Mouse (Mus musculus): ENCODE data around the gene Mob4.

DNA sequence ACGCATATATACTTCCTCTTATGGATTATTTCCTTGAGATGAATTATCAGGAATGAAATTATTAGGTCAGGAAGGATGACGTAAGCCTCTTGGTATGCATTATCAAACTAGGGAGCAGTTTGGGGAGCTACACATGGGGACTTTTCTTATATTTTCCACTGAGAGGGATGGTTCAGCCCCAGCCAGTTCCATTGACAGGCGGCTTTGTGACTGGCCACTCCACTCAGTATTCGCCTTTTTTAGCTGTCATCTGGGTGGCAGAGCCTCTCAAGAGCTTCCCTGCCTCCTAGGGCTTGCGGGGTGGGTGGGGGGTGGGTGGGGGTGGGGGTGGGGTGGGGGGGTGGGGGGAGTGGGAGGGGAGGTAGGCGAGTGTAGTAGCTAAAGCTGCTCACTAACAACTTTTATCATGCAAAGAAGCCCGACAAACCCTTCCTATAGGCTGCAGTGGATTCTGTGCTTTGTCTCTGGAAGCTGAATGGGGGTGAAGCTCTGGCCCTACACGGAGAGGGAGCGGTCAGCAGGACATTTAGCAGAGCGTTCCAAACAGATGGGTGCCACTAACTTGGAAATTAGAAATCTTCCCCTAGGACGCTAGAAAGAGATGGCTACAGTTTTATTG is 55.7 kb downstream of the Mob4 start:
- TF ChIP-seq CTCF (IDR thresholded peaks at IDR 0.05; ENCODE audit: control insufficient read depth, insufficient read depth, low read length): no peak
- TF ChIP-seq POLR2A (IDR thresholded peaks at IDR 0.05; ENCODE audit: borderline replicate concordance, control insufficient read depth, low read depth, low read length): no peak

Measured in bone marrow, adult 2 months (tissue).